Mouse (Mus musculus): ENCODE data around the gene Cavin3.

GRCm38 (mm10) chr7:105519771-105520170 is 37.7 kb upstream of the Cavin3 start:
- TF ChIP-seq CTCF (IDR thresholded peaks at IDR 0.05; ENCODE audit: control insufficient read depth, insufficient read depth, insufficient replicate concordance, low read depth, low read length): no peak
- no peak for TF ChIP-seq POLR2A (IDR thresholded peaks at IDR 0.05; ENCODE audit: control insufficient read depth, low read depth, low read length)
